Mouse (Mus musculus): ENCODE data around the gene Gm14525.
"Not testable (repeated sequence)": the region's sequence is repeated elsewhere in the genome, so short reads cannot be mapped to it uniquely, and the experiment has no call there.

DNA sequence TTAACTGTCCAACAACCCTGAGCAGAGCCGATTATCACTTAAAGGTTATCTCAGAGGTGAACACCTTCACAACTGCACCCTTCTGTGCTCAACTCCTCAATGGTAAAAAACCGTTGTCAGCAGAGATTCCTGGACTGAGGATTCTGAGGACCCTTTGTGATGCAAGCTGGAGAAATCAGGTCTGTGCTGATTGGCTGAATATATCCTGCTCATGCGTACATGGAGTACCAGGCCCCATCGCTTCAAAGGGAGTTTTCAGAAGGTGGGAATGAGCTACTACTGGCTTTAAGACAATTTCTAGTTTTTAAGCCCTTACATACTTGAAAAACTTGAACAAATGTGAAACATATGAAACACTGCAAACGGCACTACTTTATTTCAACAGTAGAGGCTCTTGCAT lies at the start of gene Gm14525:
- TF ChIP-seq GATA1, TAL1 (IDR thresholded peaks at IDR 0.05; ENCODE audit: low read length): not testable (repeated sequence)
